Mouse (Mus musculus): Measurements from ENCODE around the gene Klk1b4.

- TF ChIP-seq CTCF (IDR thresholded peaks at IDR 0.05; ENCODE audit: low read depth): no peak
- no peak for TF ChIP-seq EP300 (IDR thresholded peaks at IDR 0.05; ENCODE audit: low read depth)
Measured at GRCm38 (mm10) chr7:44239913-44240312, 32.7 kb downstream of the Klk1b4 start.
